Mouse (Mus musculus) kidney, adult 2 months (tissue): ENCODE results near the gene Dapl1. TPM values are rescaled to one million over a fixed set of nuclear protein-coding genes. Genes with fewer than 3 reads are reported as not detected.

ENCODE experiments used
- DNase-seq: peaks from one replicate; pipeline ENCODE4 v3.0.0; 2021
- H3K27ac ChIP-seq: fragments of 200-500 bp; 2 replicates; pipeline ENCODE4 v1.5.1; 2012; ENCODE audit warnings: low read depth, low read length, control low read depth, inconsistent platforms; ENCODE audit not compliant: insufficient read depth
- H3K27me3 ChIP-seq: fragments of 200-500 bp; replicated peaks from 2 replicates; pipeline ENCODE4 v1.6.1; 2012; ENCODE audit warnings: mild to moderate bottlenecking, moderate library complexity, low read length, inconsistent platforms; ENCODE audit not compliant: control insufficient read depth, insufficient read depth
- H3K36me3 ChIP-seq: fragments of 200-500 bp; 2 replicates; pipeline ENCODE4 v1.6.1; 2012; ENCODE audit warnings: mild to moderate bottlenecking, moderate library complexity, low read length, inconsistent platforms; ENCODE audit not compliant: control insufficient read depth, insufficient read depth
- H3K4me1 ChIP-seq: fragments of 200-500 bp; 2 replicates; pipeline ENCODE4 v1.6.1; 2011; ENCODE audit warnings: low read length; ENCODE audit not compliant: control insufficient read depth, insufficient read depth
- H3K4me3 ChIP-seq: fragments of 200-500 bp; 2 replicates; pipeline ENCODE4 v1.5.1; 2011; ENCODE audit warnings: mild to moderate bottlenecking, low read depth, low read length, control low read depth; ENCODE audit not compliant: insufficient read depth
- CTCF ChIP-seq: fragments of 200-500 bp; conservative IDR thresholded peaks from 2 replicates; pipeline ENCODE4 v1.5.1; 2011; ENCODE audit warnings: low read depth, mild to moderate bottlenecking, control low read depth, low read length, moderate library complexity, mixed read lengths; ENCODE audit not compliant: insufficient read depth, insufficient read length
- POLR2A ChIP-seq: fragments of 200-500 bp; IDR thresholded peaks from one replicate; pipeline ENCODE4 v1.6.1; 2011; ENCODE audit warnings: low read depth, low read length, control low read depth
- WGBS: fragments of 180-500 bp; shearing (Covaris S2); methylation state at CpG from one replicate; pipeline ENCODE4 v1.1.7; 2018; 5-methylcytosine and 5-hydroxymethylcytosine counted together
- polyA plus RNA-seq: library from polyadenylated mRNA; depleted of rRNA; stranded (reverse); fragments of >200 nt; gene quantifications from 2 replicates; pipeline ENCODE4 v1.2.3, GENCODE M21; 2012

Gene Dapl1
- polyA plus RNA-seq, 1 experiment = 1.3 TPM

GRCm38 (mm10) chr2:59493445-59494085 lies 9.1 kb downstream of the Dapl1 start:
- Histone ChIP-seq H3K27ac (no peak overlapping the region), H3K36me3 (no peaks in the 10 kb centered on the region), H3K4me3 (no peak overlapping the region), H3K4me1 (no peaks in the 10 kb centered on the region), H3K27me3 (no peaks in the 10 kb centered on the region)
- WGBS = 54% methylated on average over 13 of the region's 13 CpGs
- DNase-seq = no peak
- TF ChIP-seq CTCF (no peak), POLR2A (no peak)

- no peaks in the 10 kb centered on the region for H3K36me3 ChIP-seq
- WGBS = 86% methylated on average over 8 of the region's 8 CpGs
- H3K4me3 ChIP-seq = no peak overlapping the region
- TF ChIP-seq CTCF (no peak), POLR2A (no peak)
- no peaks in the 10 kb centered on the region for H3K4me1 ChIP-seq
- no peaks in the 10 kb centered on the region for H3K27me3 ChIP-seq
- H3K27ac ChIP-seq = no peak overlapping the region
- no peak for DNase-seq
Measured at GRCm38 (mm10) chr2:59499146-59499545, 14.7 kb downstream of the Dapl1 start.

- no peak overlapping the region for H3K27ac ChIP-seq
- H3K4me1 ChIP-seq = no peaks in the 10 kb centered on the region
- WGBS = 72% methylated on average over 2 of the region's 2 CpGs
Measured at GRCm38 (mm10) chr2:59499717-59500116, 15.3 kb downstream of the Dapl1 start.

GRCm38 (mm10) chr2:59509061-59509460 lies 24.6 kb downstream of the Dapl1 start:
- no peak overlapping the region for H3K4me3 ChIP-seq
- no peak for DNase-seq
- H3K27me3 ChIP-seq = no peaks in the 10 kb centered on the region
- TF ChIP-seq POLR2A = no peak
- TF ChIP-seq CTCF = no peak
- H3K27ac ChIP-seq = no peak overlapping the region
- H3K4me1 ChIP-seq = no peaks in the 10 kb centered on the region
- H3K36me3 ChIP-seq = no peaks in the 10 kb centered on the region
- WGBS = 85% methylated on average over 4 of the region's 4 CpGs

More at GRCm38 (mm10) chr2:59499717-59500116, 15.3 kb downstream of the Dapl1 start:
- Histone ChIP-seq H3K27me3 (no peaks in the 10 kb centered on the region), H3K4me3 (no peak overlapping the region), H3K36me3 (no peaks in the 10 kb centered on the region)
- no peak for TF ChIP-seq CTCF
- no peak for TF ChIP-seq POLR2A
- no peak for DNase-seq

GRCm38 (mm10) chr2:59510416-59510815 lies 26.0 kb downstream of the Dapl1 start:
- no peak overlapping the region for H3K27ac ChIP-seq
- 44% methylated on average over 9 of the region's 9 CpGs for WGBS
- no peaks in the 10 kb centered on the region for H3K36me3 ChIP-seq
- H3K4me3 ChIP-seq = no peak overlapping the region
- no peaks in the 10 kb centered on the region for H3K27me3 ChIP-seq
- DNase-seq = no peak
- H3K4me1 ChIP-seq = no peaks in the 10 kb centered on the region
- no peak for TF ChIP-seq POLR2A
- no peak for TF ChIP-seq CTCF

- Histone ChIP-seq H3K4me1 (no peaks in the 10 kb centered on the region), H3K27ac (no peak overlapping the region), H3K36me3 (no peaks in the 10 kb centered on the region), H3K4me3 (no peak overlapping the region), H3K27me3 (no peaks in the 10 kb centered on the region)
- WGBS = 68% methylated on average over 6 of the region's 6 CpGs
- TF ChIP-seq CTCF = no peak
- TF ChIP-seq POLR2A = no peak
- no peak for DNase-seq
Measured at GRCm38 (mm10) chr2:59510882-59511281, 26.4 kb downstream of the Dapl1 start.

GRCm38 (mm10) chr2:59520663-59521062 lies 36.2 kb downstream of the Dapl1 start:
- WGBS = 95% methylated on average over 10 of the region's 10 CpGs
- no peak overlapping the region for H3K4me3 ChIP-seq
- H3K4me1 ChIP-seq = no peaks in the 10 kb centered on the region
- TF ChIP-seq CTCF = no peak
- TF ChIP-seq POLR2A = no peak
- H3K36me3 ChIP-seq = no peaks in the 10 kb centered on the region
- H3K27me3 ChIP-seq = no peaks in the 10 kb centered on the region
- no peak overlapping the region for H3K27ac ChIP-seq
- no peak for DNase-seq
